Mouse (Mus musculus) left cerebral cortex, adult 2 months (tissue): Measurements from ENCODE around the gene Dhx9. TPM values are rescaled to one million over a fixed set of nuclear protein-coding genes. Genes with fewer than 3 reads are reported as not detected.
"Not testable (repeated sequence)": the region's sequence is repeated elsewhere in the genome, so short reads cannot be mapped to it uniquely, and the experiment has no call there.

Experiments
- DNase-seq, 2 experiments: peaks; one replicate each; pipeline ENCODE4 v3.0.0; 2021 to 2022; ENCODE audit warnings: low spot score in 2 of 2, mixed read lengths in 1 of 2; ENCODE audit errors: extremely low spot score in 1 of 2
- H3K27ac ChIP-seq: fragments of 200-600 bp; 2 replicates; pipeline ENCODE4 v1.8.1; 2022
- H3K4me3 ChIP-seq: fragments of 200-600 bp; 2 replicates; pipeline ENCODE4 v1.8.1; 2022
- CTCF ChIP-seq: fragments of 200-600 bp; IDR thresholded peaks from 2 replicates; pipeline ENCODE4 v1.8.1; 2022; ENCODE audit warnings: antibody characterized with exemption, mild to moderate bottlenecking, moderate library complexity
- intact Hi-C: fragments of 180-260 bp; cut with DNase I; formaldehyde crosslinking; loops from one replicate; pipeline ENCODE4 v1.15.1; 2025
- long read RNA-seq, 2 experiments: library from polyadenylated mRNA; stranded (forward); transcript quantifications; one replicate each; pipeline ENCODE4 v2.0.0; 2021; ENCODE audit warnings: borderline mapping rate in 2 of 2
- total RNA-seq, 2 experiments: library from RNA; stranded (reverse); gene quantifications; 2 replicates each; pipeline ENCODE4 v1.2.3; 2021

Gene Dhx9
- 100 to 1,000 TPM in 1 of 2 experiments, 10 to 100 TPM in 1; 95.3 to 102 TPM for total RNA-seq
- long read RNA-seq, experiment 1, partial matches to known transcripts, result 1 of 2 reads
- long read RNA-seq, experiment 1, other reads (novel, unspliced or antisense), result 1 of 2 reads
- long read RNA-seq, experiment 2, partial matches to known transcripts, result 0 of 1 reads
- long read RNA-seq, experiment 2, other reads (novel, unspliced or antisense), result 1 of 1 reads

GRCm38 (mm10) chr1:153487500-153487879 is at the start of gene Dhx9:
TSS of gene Dhx9 (minus strand) at chr1:153487660.
- peak within 1 kb of the TSS; percentile 94 for H3K27ac ChIP-seq
- no peak for TF ChIP-seq CTCF
- peak; percentile 98 to 99 for DNase-seq
- intact Hi-C loops, result loop anchor here (2.0 kb wide), 1 partner anchor 261 kb away; the partner anchor contains the start of gene Rnasel
- peak within 1 kb of the TSS; percentile 86 for H3K4me3 ChIP-seq

DNA sequence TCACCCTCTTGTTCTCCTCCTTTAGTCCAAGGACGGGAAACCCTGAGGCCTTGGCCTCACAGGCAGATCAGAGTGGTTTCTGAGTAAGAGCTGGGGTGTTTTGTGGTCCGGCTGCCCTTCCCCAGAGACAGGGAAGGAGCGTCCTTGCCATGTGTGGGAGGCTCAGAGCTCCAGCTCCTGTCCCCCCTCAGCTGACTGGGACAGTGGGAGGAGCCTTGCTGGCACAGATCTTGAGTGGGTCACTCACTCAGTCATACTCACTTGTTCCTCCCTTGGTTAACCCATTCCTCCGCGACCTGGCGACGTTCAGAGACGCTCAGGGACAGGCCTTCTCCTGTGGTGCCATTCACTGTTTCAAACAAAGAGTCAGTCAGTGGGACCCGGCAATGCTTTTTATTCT is 48.2 kb upstream of the Dhx9 start:
- Histone ChIP-seq H3K4me3 (no peak overlapping the region), H3K27ac (no peak overlapping the region)
- DNase-seq, result no peak
- intact Hi-C loops, result no loop called here
- TF ChIP-seq CTCF, result no peak

DNA sequence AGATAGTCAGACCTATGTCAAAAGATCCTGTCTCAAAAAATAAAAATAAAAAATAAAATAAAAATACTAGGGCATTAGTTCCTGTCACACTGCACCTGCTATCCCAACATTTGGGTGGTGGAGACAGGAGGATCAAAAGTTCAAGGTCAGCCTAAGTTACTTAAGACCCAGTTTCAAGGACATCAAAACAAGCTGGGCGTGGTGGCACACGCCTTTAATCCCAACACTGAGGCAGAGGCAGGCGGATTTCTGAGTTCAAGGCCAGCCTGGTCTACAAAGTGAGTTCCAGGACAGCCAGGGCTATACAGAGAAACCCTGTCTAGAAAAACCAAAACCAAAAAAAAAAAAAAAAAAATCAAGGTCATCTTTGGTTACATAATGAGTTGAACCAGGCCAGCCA is 45.4 kb upstream of the Dhx9 start:
- DNase-seq, H3K4me3 ChIP-seq, H3K27ac ChIP-seq, intact Hi-C loops: not testable (repeated sequence)

DNA sequence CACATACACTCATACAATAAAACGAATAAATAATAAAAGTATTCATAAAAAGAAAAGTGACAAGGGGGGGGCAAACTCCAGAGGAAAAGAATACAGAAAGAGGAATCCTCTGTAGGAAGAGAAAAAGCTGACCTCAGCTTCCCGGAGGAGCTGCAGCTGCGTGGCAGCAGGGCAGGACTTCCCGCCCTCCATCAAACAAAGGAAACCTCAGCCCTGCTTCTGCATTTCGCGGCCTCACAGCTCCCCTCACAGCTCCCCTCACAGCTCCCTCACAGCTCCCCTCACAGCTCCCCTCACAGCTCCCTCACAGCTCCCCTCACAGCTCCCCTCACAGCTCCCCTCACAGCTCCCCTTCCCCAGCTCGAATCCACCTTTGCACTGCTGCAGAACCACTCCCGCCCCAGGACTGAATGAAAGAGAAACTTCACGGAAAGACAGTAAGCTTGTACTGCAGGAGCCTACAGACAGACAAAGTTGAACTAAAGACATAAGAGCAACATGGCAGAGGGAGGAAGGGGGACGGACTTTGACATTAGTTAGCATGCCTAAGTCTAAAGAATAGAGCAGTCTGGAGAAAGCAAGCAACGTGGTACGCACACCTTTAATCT is 44.9 kb upstream of the Dhx9 start:
- H3K4me3 ChIP-seq, result no peak overlapping the region
- no peak for TF ChIP-seq CTCF
- intact Hi-C loops, result no loop called here

GRCm38 (mm10) chr1:153531677-153532233 is 44.3 kb upstream of the Dhx9 start:
- H3K4me3 ChIP-seq, result no peak overlapping the region
- intact Hi-C loops, result no loop called here
- no peak for TF ChIP-seq CTCF
- H3K27ac ChIP-seq, result no peak overlapping the region
- DNase-seq, result no peak

More for the DNA sequence above, 44.9 kb upstream of the Dhx9 start:
- DNase-seq, result no peak
- H3K27ac ChIP-seq, result no peak overlapping the region

DNA sequence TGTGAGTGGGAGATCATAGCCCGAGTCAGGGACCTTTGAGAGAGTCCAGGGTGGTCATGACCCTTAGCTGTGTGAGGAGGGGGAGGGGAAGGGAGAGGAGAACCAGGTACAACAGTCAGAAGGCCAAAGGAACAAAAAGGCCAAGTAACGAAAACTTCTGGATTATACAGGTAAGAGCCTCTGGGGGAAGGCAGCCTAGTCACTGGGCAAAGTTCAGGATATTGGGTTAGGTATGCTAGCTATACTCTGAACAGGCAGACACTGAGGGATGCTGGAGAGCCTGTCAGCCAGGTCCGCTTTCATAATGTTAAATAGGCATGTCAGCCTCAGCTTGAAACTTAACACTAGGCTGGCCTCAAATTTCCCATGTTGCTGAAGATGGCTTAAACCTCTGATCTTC is 34.7 kb upstream of the Dhx9 start:
- intact Hi-C loops, result no loop called here
- no peak for DNase-seq
- H3K27ac ChIP-seq, result no peak overlapping the region
- H3K4me3 ChIP-seq, result no peak overlapping the region
- no peak for TF ChIP-seq CTCF

DNA sequence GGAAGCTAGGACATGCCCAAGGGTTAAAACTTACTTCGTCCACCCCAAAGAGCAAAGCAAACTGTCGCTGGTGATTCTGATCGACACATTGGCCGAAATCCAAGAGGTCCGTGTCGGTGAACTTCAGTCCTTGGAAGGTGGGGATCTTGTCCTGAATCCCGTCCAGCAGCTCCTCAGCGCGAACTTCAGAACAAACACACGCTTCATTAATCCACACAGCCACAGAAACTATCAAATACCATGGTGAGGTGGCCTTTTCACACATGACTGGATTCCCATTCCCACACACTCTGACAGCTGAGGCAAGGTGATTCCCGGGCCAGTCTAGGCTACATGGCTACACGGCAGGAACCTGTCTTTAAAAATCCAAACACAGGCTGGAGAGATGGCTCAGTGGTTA is 27.9 kb upstream of the Dhx9 start:
- Histone ChIP-seq H3K27ac (no peak overlapping the region), H3K4me3 (no peak overlapping the region)
- no peak for DNase-seq
- no peak for TF ChIP-seq CTCF
- intact Hi-C loops, result no loop called here

GRCm38 (mm10) chr1:153510330-153511009 is 23.0 kb upstream of the Dhx9 start:
- intact Hi-C loops, result no loop called here
- DNase-seq, result no peak
- H3K4me3 ChIP-seq, result no peak overlapping the region
- H3K27ac ChIP-seq, result no peak overlapping the region
- peak; percentile 41 for TF ChIP-seq CTCF

GRCm38 (mm10) chr1:153509569-153509968 is 22.1 kb upstream of the Dhx9 start:
- H3K27ac ChIP-seq, H3K4me3 ChIP-seq, DNase-seq, intact Hi-C loops: not testable (repeated sequence)

DNA sequence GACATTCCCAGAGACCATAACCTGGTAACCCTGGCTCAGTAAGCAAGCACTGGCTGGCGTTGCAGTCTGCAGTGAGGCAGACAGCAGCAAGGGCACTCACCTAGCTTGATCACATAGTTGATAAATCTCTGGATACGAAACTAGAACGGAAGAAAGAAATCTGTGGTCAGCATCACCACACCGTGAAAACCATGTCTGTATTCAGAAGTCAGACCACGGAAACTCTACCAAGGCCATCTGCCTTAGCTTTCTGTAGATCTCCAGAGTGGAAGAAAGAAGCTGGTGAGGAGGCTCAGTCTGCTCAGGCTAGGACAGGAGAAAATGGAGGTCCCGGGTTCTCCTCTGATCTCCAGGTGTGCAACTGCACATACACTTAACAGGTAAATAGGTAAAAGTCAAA is 21.6 kb upstream of the Dhx9 start:
- intact Hi-C loops, result no loop called here
- no peak for DNase-seq
- no peak overlapping the region for H3K4me3 ChIP-seq
- no peak overlapping the region for H3K27ac ChIP-seq
- no peak for TF ChIP-seq CTCF

DNA sequence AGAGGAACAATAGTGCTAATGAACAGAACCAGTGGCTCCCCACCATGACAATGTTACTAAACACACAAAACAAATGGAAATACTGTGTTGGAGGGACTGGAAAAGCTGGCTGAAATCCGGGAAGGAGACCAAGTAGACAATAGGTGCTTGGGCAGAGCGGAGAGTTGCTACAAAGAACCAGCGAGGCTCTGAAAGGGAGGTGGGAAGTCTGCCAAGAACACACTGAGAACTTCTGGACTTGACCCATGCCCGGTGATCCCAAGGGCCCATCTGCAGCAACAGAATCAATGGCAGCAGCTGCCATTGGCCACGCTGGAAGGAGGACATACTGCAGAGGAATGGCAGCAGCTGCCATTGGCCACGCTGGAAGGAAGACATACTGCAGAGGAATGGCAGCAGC is 18.8 kb upstream of the Dhx9 start:
- no peak overlapping the region for H3K27ac ChIP-seq
- H3K4me3 ChIP-seq, result no peak overlapping the region
- DNase-seq, result no peak
- no peak for TF ChIP-seq CTCF
- intact Hi-C loops, result no loop called here

DNA sequence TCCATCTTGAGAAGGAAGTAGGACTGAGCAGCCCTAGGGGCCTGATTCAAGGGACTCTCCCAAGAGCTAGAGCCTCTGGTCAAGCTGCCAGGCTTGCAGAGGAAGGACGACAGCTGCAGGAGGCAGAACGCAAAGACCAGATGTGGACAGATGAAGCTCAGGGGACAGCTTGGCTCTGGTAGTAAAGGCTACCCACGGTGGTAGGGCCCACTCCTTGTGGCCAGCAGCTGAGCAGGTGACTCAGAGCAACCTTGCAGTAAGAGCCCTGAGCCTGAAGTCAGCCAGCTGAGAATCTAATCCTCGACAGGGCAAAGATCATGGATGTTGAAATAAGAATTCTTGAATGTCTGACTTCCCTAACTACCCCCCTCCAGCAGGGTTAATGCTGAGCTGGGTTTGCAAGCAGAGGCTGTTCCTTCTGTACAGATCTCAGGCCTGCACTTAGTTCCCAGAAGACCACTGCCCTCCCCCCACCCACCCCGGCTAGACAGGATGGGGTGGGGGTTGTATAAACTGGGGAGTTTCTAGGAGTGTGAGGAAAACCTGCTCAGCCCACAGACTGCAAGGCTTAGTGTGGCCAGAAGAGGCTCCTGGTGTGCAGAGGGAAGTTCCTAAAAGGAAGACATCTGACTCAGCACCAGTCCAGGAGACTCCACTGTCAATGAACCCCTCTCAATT is 14.3 kb upstream of the Dhx9 start:
- no peak; the same call in none of the 2 replicates for TF ChIP-seq CTCF
- intact Hi-C loops, result no loop called here
- DNase-seq, result no peak

More for the DNA sequence above, 14.3 kb upstream of the Dhx9 start:
- H3K27ac ChIP-seq, result no peak overlapping the region
- H3K4me3 ChIP-seq, result no peak overlapping the region
